Mouse (Mus musculus): ENCODE results near the gene Ptch2. TPM values are rescaled to one million over a fixed set of nuclear protein-coding genes. Genes with fewer than 3 reads are reported as not detected.

Ptch2 gene
- polyA plus RNA-seq, 1 experiment from 2014 or later = 6.0 TPM

Small RNAs within 50 kb of the gene (microRNA-seq; reads per million reads assigned to microRNA genes)
- gene Gm22398 = not detected

Other genes with a start within 250 kb of the Ptch2 start
- gene Zswim5, start 218.7 kb upstream of the Ptch2 start, polyA plus RNA-seq (2016; fragmentation: Nextera tagmentation; extraction: Ambion mirVana) = 10.2 and 10.4 TPM in 2 replicates
- 84.7 and 93.0 TPM in 2 replicates for gene Urod, start 101.7 kb upstream of the Ptch2 start, polyA plus RNA-seq (2016; fragmentation: Nextera tagmentation; extraction: Ambion mirVana)
- 23.8 and 24.0 TPM in 2 replicates for gene Hectd3, start 100.8 kb upstream of the Ptch2 start, polyA plus RNA-seq (2016; fragmentation: Nextera tagmentation; extraction: Ambion mirVana)
- gene Eif2b3, start 76.7 kb upstream of the Ptch2 start, polyA plus RNA-seq (2016; fragmentation: Nextera tagmentation; extraction: Ambion mirVana) = 45.4 and 48.6 TPM in 2 replicates
- gene Btbd19, start 29.6 kb downstream of the Ptch2 start, polyA plus RNA-seq (2016; fragmentation: Nextera tagmentation; extraction: Ambion mirVana) = 3.6 and 4.6 TPM in 2 replicates
- not detected in 2 replicates for gene Tctex1d4, start 30.7 kb downstream of the Ptch2 start, polyA plus RNA-seq (2016; fragmentation: Nextera tagmentation; extraction: Ambion mirVana)
- gene Plk3, start 37.9 kb downstream of the Ptch2 start, polyA plus RNA-seq (2016; fragmentation: Nextera tagmentation; extraction: Ambion mirVana) = 39.3 and 41.4 TPM in 2 replicates
- gene Rps8, start 60.2 kb downstream of the Ptch2 start, polyA plus RNA-seq (2016; fragmentation: Nextera tagmentation; extraction: Ambion mirVana) = 554 and 578 TPM in 2 replicates
- 54.6 and 57.6 TPM in 2 replicates for gene Kif2c, start 86.6 kb downstream of the Ptch2 start, polyA plus RNA-seq (2016; fragmentation: Nextera tagmentation; extraction: Ambion mirVana)
- 7.0 and 8.0 TPM in 2 replicates for gene Tmem53, start 155.9 kb downstream of the Ptch2 start, polyA plus RNA-seq (2016; fragmentation: Nextera tagmentation; extraction: Ambion mirVana)
- gene Armh1, start 156.1 kb downstream of the Ptch2 start, polyA plus RNA-seq (2016; fragmentation: Nextera tagmentation; extraction: Ambion mirVana) = 0.28 and 0.85 TPM in 2 replicates

All from neural tube, embryonic 12.5 days (tissue).